Mouse (Mus musculus) right cerebral cortex, adult 18-20 months (tissue): ENCODE data around the gene Elk3.

Experiments used
- DNase-seq: peaks from one replicate; pipeline ENCODE4 v3.0.0; 2022; ENCODE audit warnings: mixed read lengths

Gene Elk3

DNA sequence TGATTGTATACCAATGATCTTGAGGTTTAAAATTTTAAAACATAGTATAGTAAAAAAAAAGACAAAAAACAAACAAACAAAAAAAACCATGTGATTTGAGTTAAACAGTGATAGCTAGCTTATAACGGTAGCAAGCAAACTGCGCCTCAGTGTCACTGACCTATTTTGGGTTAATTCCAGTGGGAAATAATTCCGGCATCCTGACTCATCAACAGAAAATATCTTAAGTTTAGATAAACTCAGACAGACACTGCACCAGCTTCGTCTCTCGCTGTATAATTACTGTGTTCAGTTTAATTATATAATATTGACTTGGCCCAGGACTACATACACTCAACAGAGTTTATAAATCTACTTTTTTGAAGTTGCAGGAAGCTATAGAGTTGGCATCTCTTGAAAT is 79.0 kb downstream of the Elk3 start:
- no peak for DNase-seq

DNA sequence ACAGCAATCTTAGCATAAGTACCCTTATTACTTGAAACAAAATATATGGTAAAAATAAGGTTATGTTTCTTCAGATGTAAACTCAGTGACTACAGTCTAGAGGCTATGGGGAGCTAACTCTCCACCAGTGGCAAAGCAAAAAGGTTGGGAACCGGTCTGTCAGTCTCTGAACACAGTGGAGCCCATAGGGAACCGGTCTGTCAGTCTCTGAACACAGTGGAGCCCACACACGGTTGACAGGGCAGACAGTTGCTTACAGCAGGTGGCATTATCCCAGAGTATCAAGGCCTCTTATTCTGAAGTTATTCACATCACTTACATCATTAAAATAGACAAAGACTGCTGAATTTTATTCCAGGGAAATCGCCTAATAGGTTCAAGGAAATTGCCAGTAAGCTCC is 79.4 kb downstream of the Elk3 start:
- DNase-seq, result no peak

DNA sequence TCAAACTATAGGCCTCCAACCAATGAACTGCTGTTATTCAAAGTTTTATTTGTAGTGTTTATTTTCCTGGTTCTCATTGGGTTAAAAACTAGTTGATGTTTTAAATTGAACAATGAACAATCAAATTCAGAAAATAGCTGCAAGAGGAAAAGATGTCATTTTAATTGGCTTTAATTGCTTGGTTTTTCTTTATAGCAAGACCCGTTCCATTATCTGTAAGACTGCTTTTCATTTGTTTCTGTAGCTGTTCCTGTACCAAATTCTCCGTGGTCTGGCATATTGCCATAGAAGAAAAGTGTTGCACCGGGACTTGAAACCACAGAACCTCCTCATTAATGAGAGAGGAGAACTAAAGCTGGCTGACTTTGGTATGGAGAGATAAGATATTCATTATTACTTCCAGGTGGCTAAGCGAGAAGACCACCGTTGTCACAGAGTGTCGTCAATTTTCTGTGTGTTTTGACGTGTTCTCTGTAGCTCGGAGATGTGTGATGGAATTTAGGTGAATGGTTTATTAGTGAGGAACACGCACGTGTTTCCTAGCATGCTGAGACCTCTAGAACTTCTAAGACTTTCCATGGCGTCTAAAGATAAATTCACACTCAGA is 82.4 kb downstream of the Elk3 start:
- DNase-seq, result no peak

DNA sequence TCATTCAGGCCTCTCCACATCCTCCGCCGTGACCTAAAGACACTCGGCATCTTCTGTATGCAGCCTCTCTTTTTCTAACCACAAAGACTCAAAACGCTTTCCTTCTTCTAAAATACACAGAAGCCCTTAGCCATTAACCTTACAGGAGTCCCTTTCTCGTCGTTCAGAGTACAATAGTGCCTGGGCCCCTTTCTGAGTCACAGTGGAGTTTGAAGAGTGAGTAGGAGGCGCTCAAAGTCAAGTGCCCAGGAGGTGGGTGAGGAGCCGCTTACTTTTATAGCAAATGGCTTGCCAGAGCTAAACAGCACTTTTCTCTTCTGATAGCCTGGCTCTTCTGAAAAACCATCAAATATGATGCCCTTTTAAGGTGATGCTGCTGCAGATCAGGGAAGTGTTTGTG is 83.0 kb downstream of the Elk3 start:
- no peak for DNase-seq

DNA sequence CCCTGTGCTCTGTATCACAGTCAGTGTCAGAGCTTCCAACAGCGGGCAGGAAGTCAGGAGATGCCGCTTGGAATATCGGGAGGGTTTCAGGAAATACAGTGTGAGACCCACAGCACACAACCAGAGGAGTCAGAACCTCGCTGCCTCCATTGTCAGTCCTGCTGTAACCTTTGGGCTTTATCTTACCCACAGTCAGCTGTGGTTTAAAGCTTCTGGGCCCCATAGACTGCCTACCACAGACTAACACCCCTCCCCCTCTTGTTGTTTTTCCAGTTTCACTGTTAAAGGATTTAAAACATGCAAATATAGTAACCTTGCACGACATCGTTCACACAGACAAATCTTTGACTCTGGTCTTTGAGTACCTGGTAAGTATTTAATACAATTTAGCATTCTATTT is 85.2 kb downstream of the Elk3 start:
- DNase-seq, result no peak

DNA sequence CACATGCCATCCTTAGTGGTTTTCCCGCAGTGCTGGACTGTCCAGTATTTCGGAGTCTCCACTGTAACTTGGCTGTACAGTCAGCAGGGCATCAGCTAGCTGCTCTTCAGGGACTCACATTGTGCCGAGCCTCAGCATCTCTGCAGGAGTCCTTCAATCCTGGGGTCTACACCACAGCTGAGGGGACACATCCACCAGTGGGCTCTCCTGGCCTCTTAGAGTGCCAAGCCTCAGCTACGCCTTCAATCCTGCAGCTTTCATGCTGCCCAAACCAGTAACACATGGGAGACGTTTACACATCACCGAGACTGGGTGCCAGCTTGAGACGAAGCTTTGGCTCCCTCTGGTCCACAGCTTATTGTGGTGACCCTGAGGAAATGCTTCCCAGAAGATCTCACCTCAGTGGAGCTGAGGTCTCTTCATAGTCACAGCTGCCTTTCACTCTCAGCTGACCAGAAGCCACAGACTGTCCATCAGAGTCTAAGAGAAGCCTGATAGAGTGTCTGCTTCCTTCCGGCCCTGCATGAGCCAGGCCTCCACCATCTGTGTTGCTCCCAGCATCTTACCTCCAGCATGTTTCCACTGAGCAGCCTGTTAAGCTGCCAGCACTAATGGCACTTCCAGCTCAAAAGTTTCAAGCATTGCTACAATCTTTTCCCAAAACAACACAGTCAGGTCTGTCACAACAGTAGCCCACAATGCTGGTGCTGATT is 95.7 kb downstream of the Elk3 start:
- no peak for DNase-seq

DNA sequence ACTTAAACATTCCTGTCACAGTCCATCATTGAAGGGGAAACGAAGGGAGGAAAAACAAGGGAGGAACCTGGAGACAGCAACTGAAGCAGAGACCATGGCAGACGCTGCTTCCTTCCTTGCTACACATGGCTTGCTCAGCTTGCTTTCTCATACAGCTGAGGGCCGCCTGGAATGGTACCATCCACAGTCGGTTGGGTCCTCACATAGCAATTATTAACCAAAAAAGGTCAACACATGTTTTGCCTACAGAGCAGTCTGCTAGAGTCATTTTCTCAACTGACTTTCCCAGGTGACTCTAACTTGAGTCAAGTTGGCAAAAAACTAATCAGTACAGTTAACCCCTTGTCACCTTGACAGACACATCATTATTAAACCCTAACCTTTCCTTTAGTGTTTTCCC is 96.7 kb downstream of the Elk3 start:
- DNase-seq, result no peak

DNA sequence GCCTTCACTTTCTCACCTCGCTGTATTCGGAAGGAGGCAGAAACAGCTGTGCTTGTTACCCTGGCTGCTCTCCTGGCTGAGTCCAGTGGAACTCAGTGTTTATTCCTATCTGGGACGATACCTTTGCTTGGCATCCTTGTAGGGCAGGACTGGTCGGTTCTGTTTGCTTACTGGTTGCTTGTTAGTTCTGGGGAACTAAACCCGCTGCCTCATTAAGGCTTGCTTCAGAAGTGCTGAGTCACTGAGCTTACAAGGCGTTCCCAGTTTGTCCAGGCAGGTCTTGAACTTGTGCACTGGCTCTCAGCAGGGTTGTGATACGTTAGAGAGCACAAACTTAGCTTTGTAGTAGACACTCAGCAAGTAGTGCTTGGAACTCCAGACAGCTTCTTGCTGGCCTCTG is 97.6 kb downstream of the Elk3 start:
- no peak for DNase-seq

DNA sequence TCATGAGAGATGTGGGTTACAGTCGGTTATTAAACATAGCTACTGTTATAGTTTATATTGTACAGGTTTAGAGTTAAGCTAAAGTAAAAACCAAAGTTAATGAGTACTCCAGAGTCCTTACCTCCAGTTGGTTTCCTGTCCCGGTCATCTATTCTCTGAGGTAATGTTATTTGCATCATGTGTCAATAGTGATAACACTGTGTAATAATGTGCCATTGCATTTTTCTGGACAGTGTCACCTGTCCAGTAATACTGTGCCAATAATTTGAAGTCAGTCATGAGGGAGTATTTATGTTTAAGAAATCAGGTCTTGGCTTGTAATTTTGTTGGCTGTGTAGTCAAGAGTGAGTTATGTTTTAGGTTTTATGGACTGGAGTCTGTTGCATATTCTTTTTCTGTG is 98.2 kb downstream of the Elk3 start:
- no peak for DNase-seq

DNA sequence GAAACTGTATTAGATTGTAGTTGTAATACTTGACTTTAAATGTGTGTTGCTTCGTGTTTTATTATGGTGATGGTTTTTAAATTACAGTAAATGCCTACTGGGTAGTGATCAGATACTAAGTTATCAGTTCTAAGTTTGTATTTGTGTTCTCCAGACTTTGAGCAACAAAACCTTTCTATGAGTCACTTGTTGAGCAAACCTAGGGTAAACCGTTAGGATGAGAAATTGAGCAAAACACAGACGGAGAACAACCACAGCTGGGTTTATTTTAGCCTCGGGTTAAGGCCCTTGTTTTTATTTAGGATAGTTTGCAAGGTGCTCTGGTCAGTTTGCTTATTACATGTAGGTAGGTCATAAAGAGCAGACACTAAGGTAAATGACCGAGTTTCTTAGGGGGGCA is 103.8 kb downstream of the Elk3 start:
- DNase-seq, result no peak

DNA sequence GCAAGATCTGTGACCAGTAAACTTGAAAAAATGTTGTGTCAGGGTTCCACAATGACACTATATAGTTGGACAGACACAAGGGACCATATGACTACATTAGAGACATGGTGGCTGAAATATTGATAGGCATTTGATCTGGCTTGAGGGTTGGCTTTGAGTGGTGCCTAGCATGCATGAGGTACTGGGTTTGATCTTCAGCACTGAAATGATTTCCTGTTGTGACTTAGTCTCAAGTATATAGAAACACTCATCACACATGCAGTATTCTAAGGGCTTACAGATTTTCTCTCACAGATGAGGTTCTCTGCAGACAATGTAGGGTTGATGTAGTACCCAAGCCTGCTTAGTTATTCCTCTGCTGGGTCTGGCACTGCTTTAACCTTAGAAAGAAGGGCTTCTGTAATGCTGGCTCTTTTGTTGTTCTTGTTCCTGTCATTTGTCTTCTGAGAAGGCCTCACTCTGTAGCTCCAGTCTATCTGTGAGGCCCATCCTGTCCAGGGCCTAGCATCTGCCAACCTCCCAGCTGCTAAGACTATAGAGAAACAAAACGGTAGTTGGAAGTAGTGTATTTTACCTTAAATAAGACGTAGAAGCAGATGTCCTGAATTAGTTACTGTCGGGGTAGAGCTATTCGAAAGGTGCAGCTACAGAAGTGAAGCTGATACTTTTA is 105.5 kb downstream of the Elk3 start:
- no peak for DNase-seq

DNA sequence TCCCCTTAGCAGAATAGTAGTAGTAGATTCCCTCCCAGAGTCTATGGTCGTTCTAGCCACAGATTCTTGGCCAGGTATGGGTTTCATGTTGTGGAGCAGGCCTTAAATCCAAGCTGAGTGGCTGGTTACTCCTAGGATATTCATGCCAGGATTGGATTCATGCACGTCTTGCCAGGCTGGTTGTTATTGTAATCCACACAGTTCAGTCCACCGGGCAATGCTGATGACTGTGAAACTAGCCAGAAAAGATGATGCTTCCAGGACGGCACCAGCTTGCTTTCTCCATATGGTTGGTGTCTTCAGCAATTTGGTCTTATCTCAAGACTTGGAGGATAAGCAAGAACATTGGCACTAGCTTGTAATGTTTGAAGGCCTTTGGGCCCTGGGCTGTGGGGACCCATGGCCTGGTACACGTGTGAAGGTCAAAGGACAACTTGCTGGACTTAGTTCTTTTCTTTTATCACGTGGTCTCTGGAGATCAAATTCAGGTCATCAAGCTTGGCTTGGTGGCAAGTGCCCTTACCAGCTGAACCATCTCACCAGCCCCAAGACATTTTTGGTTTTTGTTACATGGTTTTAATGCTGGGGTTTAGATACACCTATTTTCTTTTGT is 109.0 kb downstream of the Elk3 start:
- no peak for DNase-seq

DNA sequence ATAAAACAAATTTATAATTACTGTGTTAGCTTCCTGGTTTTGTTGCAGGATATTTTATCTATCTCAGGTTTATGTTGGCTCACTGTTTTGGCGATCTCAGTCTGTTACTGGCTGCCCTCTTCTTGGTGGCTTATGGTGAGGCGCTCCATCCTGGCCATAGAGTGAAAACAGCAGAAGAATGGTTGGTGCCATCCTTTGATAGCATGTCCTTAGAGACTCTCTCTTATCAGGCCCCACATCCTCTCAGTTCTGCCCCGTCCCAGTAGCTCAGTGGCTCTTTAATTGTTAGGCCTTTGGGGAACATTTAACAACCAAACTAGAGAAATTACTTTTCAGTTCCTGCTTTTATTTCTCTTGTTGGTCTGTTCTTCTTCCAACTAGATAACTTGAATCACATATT is 112.0 kb downstream of the Elk3 start:
- DNase-seq, result no peak
